Mouse (Mus musculus) embryo, embryonic 9.5 days (tissue): ENCODE measurements around the gene Taz.

Experiments used
- DNase-seq: peaks from one replicate; pipeline ENCODE4 v3.0.0-alpha.2; 2017; ENCODE audit errors: extremely low spot score

The Taz gene

GRCm38 (mm10) chrX:74281732-74282394, at the start of gene Taz, which contains the start of gene Dnase1l1:
TSS of gene Taz (plus strand) at chrX:74281912.
TSS of gene Dnase1l1 (minus strand) at chrX:74282337.
- peak; percentile 57 for DNase-seq

- DNase-seq: no peak
Observed at GRCm38 (mm10) chrX:74233196-74233595, 48.5 kb upstream of the Taz start.

- DNase-seq: no peak
Observed at GRCm38 (mm10) chrX:74240332-74240731, 41.4 kb upstream of the Taz start.

- DNase-seq: no peak
Observed at GRCm38 (mm10) chrX:74243396-74243795, 38.3 kb upstream of the Taz start.

- no peak for DNase-seq
Observed at GRCm38 (mm10) chrX:74243807-74244206, 37.9 kb upstream of the Taz start.

GRCm38 (mm10) chrX:74244614-74245083, 37.1 kb upstream of the Taz start:
- DNase-seq: peak; percentile 68

GRCm38 (mm10) chrX:74245107-74245506, 36.6 kb upstream of the Taz start:
- DNase-seq: no peak

- peak; percentile 60 for DNase-seq
Observed at GRCm38 (mm10) chrX:74245687-74246086, 36.0 kb upstream of the Taz start.

- peak; percentile 84 for DNase-seq
Observed at GRCm38 (mm10) chrX:74246213-74246681, 35.5 kb upstream of the Taz start.

- no peak for DNase-seq
Observed at GRCm38 (mm10) chrX:74246693-74247092, 35.0 kb upstream of the Taz start.

- DNase-seq: peak; percentile 59
Observed at GRCm38 (mm10) chrX:74248651-74249050, 33.1 kb upstream of the Taz start.

GRCm38 (mm10) chrX:74249615-74250014, 32.1 kb upstream of the Taz start, which contains the start of gene Flna:
TSS of gene Flna (minus strand) at chrX:74249820.
- peak; percentile 54 for DNase-seq

- DNase-seq: peak; percentile 82
Observed at GRCm38 (mm10) chrX:74254153-74254887, 27.4 kb upstream of the Taz start, which contains the start of gene Emd. TSS of gene Emd (plus strand) at chrX:74254687.

GRCm38 (mm10) chrX:74254888-74255565, 26.7 kb upstream of the Taz start:
- no peak for DNase-seq

- no peak for DNase-seq
Observed at GRCm38 (mm10) chrX:74257746-74258145, 24.0 kb upstream of the Taz start.

GRCm38 (mm10) chrX:74269736-74270061, 12.0 kb upstream of the Taz start:
- no peak for DNase-seq

- DNase-seq: peak; percentile 88
Observed at GRCm38 (mm10) chrX:74270062-74270901, 11.4 kb upstream of the Taz start, which contains the start of gene Rpl10. TSS of gene Rpl10 (plus strand) at chrX:74270812.

GRCm38 (mm10) chrX:74270902-74271551, 10.7 kb upstream of the Taz start:
- DNase-seq: peak; percentile 40

GRCm38 (mm10) chrX:74273422-74274322, 8.0 kb upstream of the Taz start:
- peak; percentile 40 for DNase-seq

- DNase-seq: no peak
Observed at GRCm38 (mm10) chrX:74277916-74278315, 3.8 kb upstream of the Taz start.
